Mouse (Mus musculus) cortical plate, adult 2 months (tissue): ENCODE results near the gene Cacna1h.

Experiments used
- CTCF ChIP-seq: fragments of 200-500 bp; IDR thresholded peaks from 2 replicates; pipeline ENCODE4 v1.5.1; 2011; ENCODE audit warnings: mild to moderate bottlenecking, control low read depth, low read length; ENCODE audit not compliant: insufficient read depth; ENCODE audit errors: extremely low read depth
- POLR2A ChIP-seq: fragments of 200-500 bp; IDR thresholded peaks from 2 replicates; pipeline ENCODE4 v1.6.1; 2011; ENCODE audit warnings: mild to moderate bottlenecking, low read length, control low read depth; ENCODE audit not compliant: insufficient read depth; ENCODE audit errors: extremely low read depth

GRCm38 (mm10) chr17:25409621-25410020 is 24.0 kb downstream of the Cacna1h start:
- TF ChIP-seq POLR2A (no peak), CTCF (no peak)
